Mouse (Mus musculus): Measurements from ENCODE around the gene Rab4a.

Rab4a gene

GRCm38 (mm10) chr8:123854733-123855475 lies 49.1 kb downstream of the Rab4a start:
- no peak for DNase-seq

GRCm38 (mm10) chr8:123857361-123857760 lies 51.6 kb downstream of the Rab4a start:
- no peak for DNase-seq

GRCm38 (mm10) chr8:123858574-123858940 lies 52.8 kb downstream of the Rab4a start:
- peak; percentile 22 for DNase-seq

GRCm38 (mm10) chr8:123858941-123859647 lies 53.3 kb downstream of the Rab4a start:
- DNase-seq, result peak; percentile 95

- peak; percentile 62 for DNase-seq
These were observed 54.0 kb downstream of the Rab4a start, which contains the start of gene Ccsap for GRCm38 (mm10) chr8:123859648-123860259. TSS of gene Ccsap (minus strand) at chr8:123860209.

- DNase-seq, result no peak
These were observed 54.6 kb downstream of the Rab4a start for GRCm38 (mm10) chr8:123860386-123860785.

GRCm38 (mm10) chr8:123865786-123866185 lies 60.0 kb downstream of the Rab4a start:
- no peak for DNase-seq

GRCm38 (mm10) chr8:123866971-123867370 lies 61.2 kb downstream of the Rab4a start:
- DNase-seq, result no peak

- no peak for DNase-seq
These were observed 66.3 kb downstream of the Rab4a start for GRCm38 (mm10) chr8:123872048-123872447.

- DNase-seq, result no peak
These were observed 67.6 kb downstream of the Rab4a start for GRCm38 (mm10) chr8:123873364-123873763.

- no peak for DNase-seq
These were observed 68.5 kb downstream of the Rab4a start for GRCm38 (mm10) chr8:123874324-123874723.

GRCm38 (mm10) chr8:123877865-123878264 lies 72.1 kb downstream of the Rab4a start:
- DNase-seq, result no peak

GRCm38 (mm10) chr8:123880271-123880670 lies 74.5 kb downstream of the Rab4a start:
- no peak for DNase-seq

- DNase-seq, result no peak
These were observed 75.1 kb downstream of the Rab4a start for GRCm38 (mm10) chr8:123880821-123881350.

- no peak for DNase-seq
These were observed 76.6 kb downstream of the Rab4a start for GRCm38 (mm10) chr8:123882412-123882811.

- no peak for DNase-seq
These were observed 77.3 kb downstream of the Rab4a start for GRCm38 (mm10) chr8:123883094-123883493.
